Mouse (Mus musculus): Measurements from ENCODE around the gene Tmem145. TPM values are rescaled to one million over a fixed set of nuclear protein-coding genes. Genes with fewer than 3 reads are reported as not detected.

Tmem145 gene
- polyA plus RNA-seq, 1 experiment from 2014 or later = 0.10 TPM

GRCm38 (mm10) chr7:25339329-25339728, 33.4 kb downstream of the Tmem145 start:
- WGBS = 89% methylated on average over 9 of the region's 9 CpGs
- Histone ChIP-seq H3K4me2 (replicated peaks; ENCODE audit: low read depth, low read length) (no peak overlapping the region), H3K27ac (ENCODE audit: low read length) (no peak overlapping the region)

GRCm38 (mm10) chr7:25341000-25341784, 35.3 kb downstream of the Tmem145 start:
- Histone ChIP-seq H3K4me2 (replicated peaks; ENCODE audit: low read depth, low read length) (no peak overlapping the region), H3K4me1 (ENCODE audit: insufficient read depth, low read length) (no peaks in the 10 kb centered on the region), H3K4me3 (ENCODE audit: low read length) (no peak overlapping the region), H3K9me3 (ENCODE audit: low read length) (no peaks in the 10 kb centered on the region), H3K36me3 (ENCODE audit: insufficient read depth, low read length) (peaks cover 29% of the 10 kb centered on the region), H3K27me3 (ENCODE audit: insufficient read depth, low read length) (no peaks in the 10 kb centered on the region), H3K9ac (replicated peaks; ENCODE audit: low read length) (no peak overlapping the region), H3K27ac (ENCODE audit: low read length) (no peak overlapping the region)
- WGBS = 84% methylated on average over 20 of the region's 20 CpGs
- ATAC-seq (ENCODE audit: low FRiP score, low TSS enrichment) = no peak

More at GRCm38 (mm10) chr7:25339329-25339728, 33.4 kb downstream of the Tmem145 start:
- Histone ChIP-seq H3K36me3 (ENCODE audit: insufficient read depth, low read length) (peaks cover 37% of the 10 kb centered on the region), H3K27me3 (ENCODE audit: insufficient read depth, low read length) (no peaks in the 10 kb centered on the region), H3K4me1 (ENCODE audit: insufficient read depth, low read length) (no peaks in the 10 kb centered on the region), H3K4me3 (ENCODE audit: low read length) (no peak overlapping the region), H3K9me3 (ENCODE audit: low read length) (no peaks in the 10 kb centered on the region), H3K9ac (replicated peaks; ENCODE audit: low read length) (no peak overlapping the region)
- ATAC-seq (ENCODE audit: low FRiP score, low TSS enrichment) = no peak

GRCm38 (mm10) chr7:25348861-25349260, 43.0 kb downstream of the Tmem145 start:
- Histone ChIP-seq H3K4me3 (ENCODE audit: low read length) (no peak overlapping the region), H3K9me3 (ENCODE audit: low read length) (peaks cover 10% of the 10 kb centered on the region), H3K27me3 (ENCODE audit: insufficient read depth, low read length) (no peaks in the 10 kb centered on the region), H3K4me2 (replicated peaks; ENCODE audit: low read depth, low read length) (no peak overlapping the region), H3K4me1 (ENCODE audit: insufficient read depth, low read length) (no peaks in the 10 kb centered on the region), H3K27ac (ENCODE audit: low read length) (no peak overlapping the region), H3K9ac (replicated peaks; ENCODE audit: low read length) (no peak overlapping the region), H3K36me3 (ENCODE audit: insufficient read depth, low read length) (peaks cover 60% of the 10 kb centered on the region)
- ATAC-seq (ENCODE audit: low FRiP score, low TSS enrichment) = no peak
- WGBS = 81% methylated on average over 8 of the region's 8 CpGs

- Histone ChIP-seq H3K27me3 (ENCODE audit: insufficient read depth, low read length) (no peaks in the 10 kb centered on the region), H3K27ac (ENCODE audit: low read length) (no peak overlapping the region), H3K4me1 (ENCODE audit: insufficient read depth, low read length) (no peaks in the 10 kb centered on the region), H3K9ac (replicated peaks; ENCODE audit: low read length) (no peak overlapping the region), H3K36me3 (ENCODE audit: insufficient read depth, low read length) (peaks cover 45% of the 10 kb centered on the region), H3K9me3 (ENCODE audit: low read length) (no peaks in the 10 kb centered on the region), H3K4me2 (replicated peaks; ENCODE audit: low read depth, low read length) (no peak overlapping the region), H3K4me3 (ENCODE audit: low read length) (no peak overlapping the region)
- 79% methylated on average over 19 of the region's 19 CpGs for WGBS
- ATAC-seq (ENCODE audit: low FRiP score, low TSS enrichment) = no peak; the same call in 1 of the 2 replicates
Observed at GRCm38 (mm10) chr7:25358721-25359206, 52.9 kb downstream of the Tmem145 start.

GRCm38 (mm10) chr7:25363151-25363550, 57.2 kb downstream of the Tmem145 start:
- Histone ChIP-seq H3K36me3 (ENCODE audit: insufficient read depth, low read length) (peaks cover 47% of the 10 kb centered on the region), H3K27ac (ENCODE audit: low read length) (no peak overlapping the region), H3K27me3 (ENCODE audit: insufficient read depth, low read length) (peaks cover 21% of the 10 kb centered on the region), H3K4me1 (ENCODE audit: insufficient read depth, low read length) (peaks cover 4% of the 10 kb centered on the region), H3K9me3 (ENCODE audit: low read length) (no peaks in the 10 kb centered on the region), H3K4me3 (ENCODE audit: low read length) (no peak overlapping the region), H3K4me2 (replicated peaks; ENCODE audit: low read depth, low read length) (no peak overlapping the region), H3K9ac (replicated peaks; ENCODE audit: low read length) (no peak overlapping the region)
- ATAC-seq (ENCODE audit: low FRiP score, low TSS enrichment) = no peak
- WGBS = 86% methylated on average over 19 of the region's 19 CpGs

GRCm38 (mm10) chr7:25363632-25364031, 57.7 kb downstream of the Tmem145 start:
- WGBS = 93% methylated on average over 17 of the region's 17 CpGs
- no peaks in the 10 kb centered on the region for H3K9me3 ChIP-seq (ENCODE audit: low read length)
- no peak overlapping the region for H3K4me2 ChIP-seq (replicated peaks; ENCODE audit: low read depth, low read length)
- H3K4me1 ChIP-seq (ENCODE audit: insufficient read depth, low read length) = peaks cover 4% of the 10 kb centered on the region
- ATAC-seq (ENCODE audit: low FRiP score, low TSS enrichment) = no peak
- H3K27me3 ChIP-seq (ENCODE audit: insufficient read depth, low read length) = peaks cover 26% of the 10 kb centered on the region
- H3K9ac ChIP-seq (replicated peaks; ENCODE audit: low read length) = no peak overlapping the region
- no peak overlapping the region for H3K4me3 ChIP-seq (ENCODE audit: low read length)
- H3K27ac ChIP-seq (ENCODE audit: low read length) = no peak overlapping the region
- peaks cover 44% of the 10 kb centered on the region for H3K36me3 ChIP-seq (ENCODE audit: insufficient read depth, low read length)

Other genes with a start within 250 kb of the Tmem145 start
- gene Grik5, start 233.8 kb upstream of the Tmem145 start, polyA plus RNA-seq (2015; fragmentation: Nextera tagmentation; extraction: Ambion mirVana) = 5.1 and 6.3 TPM in 2 replicates
- 37.7 and 44.1 TPM in 2 replicates for gene Zfp574, start 233.5 kb upstream of the Tmem145 start, polyA plus RNA-seq (2015; fragmentation: Nextera tagmentation; extraction: Ambion mirVana)
- 0.40 and 0.99 TPM in 2 replicates for gene Pou2f2, start 126.4 kb upstream of the Tmem145 start, polyA plus RNA-seq (2015; fragmentation: Nextera tagmentation; extraction: Ambion mirVana)
- gene Dedd2, start 85.5 kb upstream of the Tmem145 start, polyA plus RNA-seq (2015; fragmentation: Nextera tagmentation; extraction: Ambion mirVana) = 12.0 and 13.2 TPM in 2 replicates
- 2.7 and 3.0 TPM in 2 replicates for gene Zfp526, start 84.7 kb upstream of the Tmem145 start, polyA plus RNA-seq (2015; fragmentation: Nextera tagmentation; extraction: Ambion mirVana)
- gene Gsk3a, start 68.3 kb upstream of the Tmem145 start, polyA plus RNA-seq (2015; fragmentation: Nextera tagmentation; extraction: Ambion mirVana) = 9.0 and 9.9 TPM in 2 replicates
- gene Erf, start 55.3 kb upstream of the Tmem145 start, polyA plus RNA-seq (2015; fragmentation: Nextera tagmentation; extraction: Ambion mirVana) = 12.5 and 15.2 TPM in 2 replicates
- gene Cic, start 38.4 kb upstream of the Tmem145 start, polyA plus RNA-seq (2015; fragmentation: Nextera tagmentation; extraction: Ambion mirVana) = 28.9 and 30.8 TPM in 2 replicates
- 197 and 199 TPM in 2 replicates for gene Pafah1b3, start 8.1 kb upstream of the Tmem145 start, polyA plus RNA-seq (2015; fragmentation: Nextera tagmentation; extraction: Ambion mirVana)
- gene Prr19, start 4.7 kb upstream of the Tmem145 start, polyA plus RNA-seq (2015; fragmentation: Nextera tagmentation; extraction: Ambion mirVana) = 0.84 and 0.98 TPM in 2 replicates
- 16.9 and 18.2 TPM in 2 replicates for gene Megf8, start 11.1 kb downstream of the Tmem145 start, polyA plus RNA-seq (2015; fragmentation: Nextera tagmentation; extraction: Ambion mirVana)
- 1.4 TPM in 1 of 2 replicates, not detected in the other for gene Cnfn, start 63.6 kb downstream of the Tmem145 start, polyA plus RNA-seq (2015; fragmentation: Nextera tagmentation; extraction: Ambion mirVana)
- 11.2 and 11.9 TPM in 2 replicates for gene Lipe, start 92.6 kb downstream of the Tmem145 start, polyA plus RNA-seq (2015; fragmentation: Nextera tagmentation; extraction: Ambion mirVana)
- gene Cxcl17, start 106.8 kb downstream of the Tmem145 start, polyA plus RNA-seq (2015; fragmentation: Nextera tagmentation; extraction: Ambion mirVana) = 0.65 and 1.0 TPM in 2 replicates
- gene Ceacam1, start 171.5 kb downstream of the Tmem145 start, polyA plus RNA-seq (2015; fragmentation: Nextera tagmentation; extraction: Ambion mirVana) = 4.4 and 4.6 TPM in 2 replicates
- 0.31 TPM in 1 of 2 replicates, not detected in the other for gene Ceacam2, start 233.8 kb downstream of the Tmem145 start, polyA plus RNA-seq (2015; fragmentation: Nextera tagmentation; extraction: Ambion mirVana)

Measured in kidney, embryonic 16.5 days (tissue).